Comparison of ENCODE assay signal across 7 mouse cellular contexts in the genomic region with DNA sequence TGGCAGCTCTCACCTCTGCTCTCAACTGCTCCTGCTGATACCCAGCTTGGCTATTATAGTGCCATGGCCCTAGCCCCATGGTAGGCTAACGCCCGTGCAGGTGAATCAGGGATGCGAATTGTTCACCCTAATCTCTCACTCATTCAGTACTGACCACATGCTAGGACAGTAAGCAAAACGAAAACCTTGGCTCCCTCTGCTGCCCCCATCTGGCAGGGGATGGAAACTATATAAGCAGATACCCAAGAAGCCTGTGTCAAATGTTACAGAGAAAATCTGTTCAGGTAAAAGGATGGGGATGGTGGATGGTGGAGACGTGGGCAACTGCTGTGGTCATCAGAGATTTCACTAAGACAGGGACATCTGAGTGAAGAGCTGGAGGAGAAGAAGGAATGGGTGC.
DNase-seq lines count a peak whose midpoint lies in the region; TF ChIP-seq lines count a peak whose summit lies in the region.

No protein-coding gene starts in this region.

- no peak overlapping the region for H3K4me3 ChIP-seq in ES-E14 (ENCODE audit: insufficient read depth in 1 of 2, low read depth in 1 of 2, low read length in 2 of 2, poor library complexity in 1 of 2, severe bottlenecking in 1 of 2)

- H3K36me3 ChIP-seq in ES-E14 (ENCODE audit: control insufficient read depth, insufficient read depth, low read length, poor library complexity, severe bottlenecking), result no peaks in the 10 kb centered on the region

- H3K27ac ChIP-seq in ES-E14 (ENCODE audit: insufficient read depth, low read depth, low read length, poor library complexity, severe bottlenecking), result no peak overlapping the region

- H3K4me1 ChIP-seq in ES-E14 (ENCODE audit: control insufficient read depth in 2 of 2, insufficient read depth in 2 of 2, low read length in 2 of 2, poor library complexity in 1 of 2), result peaks cover 0 to 2% of the 10 kb centered on the region in 2 experiments; a peak in 1 of 4 replicates

- DNase-seq in kidney, adult 9 months, result peak; percentile 44
- DNase-seq in kidney, postnatal 14 days, result no peak
- DNase-seq in ES-E14 (ENCODE audit: low read depth, low spot score) (peak; percentile 37), MN1 (ENCODE audit: low spot score) (no peak)
- DNase-seq in adrenal gland, postnatal 36 days, result peak; percentile 40 to 57
- peak; percentile 52 to 55 for DNase-seq in kidney, postnatal 4 days
- peak; percentile 62 for DNase-seq in thymus, postnatal 4 days

- H3K9ac ChIP-seq in ES-E14 (ENCODE audit: insufficient read depth, low read depth, low read length, poor library complexity, severe bottlenecking), result no peak overlapping the region

- H3K9me3 ChIP-seq in ES-E14 (ENCODE audit: control insufficient read depth, insufficient read depth, low read depth, low read length), result no peaks in the 10 kb centered on the region

- in situ Hi-C loops in ES-E14 (cut with MboI; ENCODE audit: low sequenced_read_pairs in 2 of 2, unreplicated experiment in 2 of 2), result no loop called here

TF ChIP-seq in ES-E14, 5 proteins besides CTCF, POLR2A, EP300 and RAD21:
- TF ChIP-seq CHD2 (IDR thresholded peaks at IDR 0.05; ENCODE audit: low read depth, low read length) (no peak), ZC3H11A (IDR thresholded peaks at IDR 0.05; ENCODE audit: borderline replicate concordance, low read depth, low read length) (0 out of 2 replicates have a peak, but pooled peaks have one; percentile 29)
TF ChIP-seq in ES-E14: peak in this region for 1.

Comparison
In these comparisons a context has a peak if more than half of its experiments do, and no peak if none do; other contexts are left out.
1. DNase-seq: peak in kidney, adult 9 months (single experiment), ES-E14 (single experiment), adrenal gland, postnatal 36 days (2 of 2), kidney, postnatal 4 days (2 of 2) and thymus, postnatal 4 days (single experiment); none in kidney, postnatal 14 days (single experiment) and MN1 (single experiment).